Mouse (Mus musculus) G1E (cell line): ENCODE measurements around the gene Mad1l1.

Source experiments
- CTCF ChIP-seq: IDR thresholded peaks from 2 replicates; pipeline ENCODE4 v1.5.1; 2012; ENCODE audit warnings: low read depth, low read length, inconsistent platforms, mixed read lengths
- GATA1 ChIP-seq: IDR thresholded peaks from 2 replicates; pipeline ENCODE4 v1.6.1; 2012; ENCODE audit warnings: borderline replicate concordance, low read length, inconsistent platforms, mixed read lengths
- POLR2AphosphoS5 ChIP-seq: IDR thresholded peaks from 2 replicates; pipeline ENCODE4 v1.6.1; 2012; ENCODE audit warnings: low read depth, low read length, inconsistent platforms; ENCODE audit not compliant: insufficient replicate concordance
- TAL1 ChIP-seq: conservative IDR thresholded peaks from 2 replicates; pipeline ENCODE4 v1.6.1; 2012; ENCODE audit warnings: low read depth, low read length, inconsistent platforms, mixed read lengths

- TF ChIP-seq TAL1 (no peak), GATA1 (no peak), CTCF (no peak), POLR2AphosphoS5 (no peak)
Observed at GRCm38 (mm10) chr5:140217083-140217482, 104.3 kb downstream of the Mad1l1 start.
